Mouse (Mus musculus): ENCODE results near the gene Rtkn2.

The Rtkn2 gene

DNA sequence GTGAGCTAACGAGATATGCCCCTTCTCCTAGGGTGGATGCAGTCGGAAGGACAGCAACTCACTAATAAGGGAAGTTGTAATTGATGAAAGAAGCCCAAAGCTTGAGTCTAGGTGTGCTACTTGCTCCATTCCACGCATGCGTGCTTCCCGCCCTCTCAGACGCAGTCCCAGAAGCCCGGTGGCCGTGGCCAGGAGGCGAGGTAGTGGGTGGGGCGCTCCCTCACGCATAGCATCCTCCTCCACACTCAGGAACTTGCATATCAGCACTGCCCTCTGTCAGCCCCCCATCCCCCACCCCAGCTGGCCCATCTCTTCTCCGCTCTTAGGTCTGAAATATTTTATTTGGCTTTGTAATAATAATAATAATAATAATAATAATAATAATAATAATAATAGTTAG is 16.0 kb downstream of the Rtkn2 start:
- no peak for DNase-seq (ENCODE audit: low read depth, low spot score)

DNA sequence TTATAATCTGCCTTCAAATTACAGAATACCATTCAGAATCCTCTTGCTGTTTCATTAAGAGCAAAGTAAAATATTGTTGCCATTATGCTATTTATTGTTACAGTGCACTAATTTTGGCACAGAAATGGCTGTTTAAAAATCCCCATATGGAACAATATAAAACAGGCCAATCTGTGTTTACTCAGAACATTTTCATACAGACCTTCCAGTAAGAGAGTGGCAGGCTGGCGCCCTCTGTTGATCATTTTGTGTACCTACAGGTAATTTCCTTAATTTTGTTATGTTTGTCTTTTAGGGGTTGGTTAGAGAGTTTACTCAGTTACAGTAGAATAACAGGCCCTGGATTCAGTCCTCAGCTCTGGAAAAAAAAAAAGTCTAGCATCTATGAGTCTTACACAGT is 16.8 kb downstream of the Rtkn2 start:
- no peak for DNase-seq (ENCODE audit: low read depth, low spot score)

DNA sequence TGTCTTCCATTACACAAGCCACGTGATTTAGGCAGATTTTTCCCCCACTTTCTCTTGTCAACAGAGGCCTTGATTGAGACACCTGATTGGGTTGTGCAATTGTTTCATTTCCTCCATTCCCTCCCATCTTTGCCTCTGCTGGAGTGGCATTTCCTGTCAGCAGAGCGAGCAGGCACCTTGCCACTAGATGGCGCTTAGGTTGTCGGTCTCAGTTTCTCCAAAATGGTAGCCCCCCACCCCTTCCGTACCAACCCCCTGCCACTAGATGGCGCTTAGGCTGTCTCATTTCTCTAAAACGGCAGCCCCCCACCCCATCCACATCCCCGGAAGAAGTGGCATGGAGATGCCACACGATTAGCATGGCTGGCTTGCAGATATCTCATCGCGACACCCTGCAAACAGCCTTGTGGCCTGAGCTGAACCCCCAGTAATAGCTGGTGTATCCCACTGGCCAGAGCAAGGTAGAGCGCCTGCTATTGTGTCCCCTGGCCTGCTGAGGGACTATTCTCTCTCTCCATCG is 18.8 kb downstream of the Rtkn2 start:
- DNase-seq (ENCODE audit: low read depth, low spot score), result no peak

DNA sequence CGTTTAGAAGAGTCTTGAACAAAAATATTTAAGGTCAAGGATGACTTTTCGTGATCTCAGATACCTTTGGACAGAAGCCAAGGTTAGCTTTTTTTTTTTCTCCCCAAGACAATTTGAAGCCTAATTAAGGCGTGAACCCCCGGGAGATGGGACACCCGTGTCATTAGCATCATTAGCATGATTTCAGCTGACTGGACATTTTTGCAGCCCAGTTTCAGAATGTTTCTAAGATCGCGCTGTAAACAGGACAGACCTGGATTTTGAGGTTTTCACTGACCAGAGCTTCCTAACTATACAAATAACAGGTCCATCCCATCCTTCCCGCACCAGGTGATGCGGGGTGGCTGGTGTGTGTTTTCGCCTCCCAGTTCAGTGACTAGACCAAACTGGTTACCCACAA is 19.8 kb downstream of the Rtkn2 start:
- DNase-seq (ENCODE audit: low read depth, low spot score), result no peak

DNA sequence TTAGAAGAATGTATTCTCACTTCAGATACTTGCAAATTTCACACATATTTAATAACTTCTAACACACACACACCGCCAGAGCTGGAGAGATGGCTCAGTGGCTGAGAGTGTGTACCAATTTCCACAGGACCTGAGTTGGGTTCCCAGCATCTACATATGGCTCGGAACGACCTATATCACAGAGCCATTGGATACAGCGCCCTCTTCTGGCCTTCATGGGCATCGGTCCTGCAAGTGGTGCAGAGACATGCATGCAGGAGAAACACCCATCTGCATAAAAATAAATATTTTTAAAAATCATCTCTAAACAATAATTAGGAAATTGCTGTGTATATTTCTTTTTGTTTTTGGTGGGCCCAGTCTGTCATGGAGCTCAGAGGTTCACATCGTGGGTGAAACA is 22.1 kb downstream of the Rtkn2 start:
- DNase-seq (ENCODE audit: low read depth, low spot score), result no peak

DNA sequence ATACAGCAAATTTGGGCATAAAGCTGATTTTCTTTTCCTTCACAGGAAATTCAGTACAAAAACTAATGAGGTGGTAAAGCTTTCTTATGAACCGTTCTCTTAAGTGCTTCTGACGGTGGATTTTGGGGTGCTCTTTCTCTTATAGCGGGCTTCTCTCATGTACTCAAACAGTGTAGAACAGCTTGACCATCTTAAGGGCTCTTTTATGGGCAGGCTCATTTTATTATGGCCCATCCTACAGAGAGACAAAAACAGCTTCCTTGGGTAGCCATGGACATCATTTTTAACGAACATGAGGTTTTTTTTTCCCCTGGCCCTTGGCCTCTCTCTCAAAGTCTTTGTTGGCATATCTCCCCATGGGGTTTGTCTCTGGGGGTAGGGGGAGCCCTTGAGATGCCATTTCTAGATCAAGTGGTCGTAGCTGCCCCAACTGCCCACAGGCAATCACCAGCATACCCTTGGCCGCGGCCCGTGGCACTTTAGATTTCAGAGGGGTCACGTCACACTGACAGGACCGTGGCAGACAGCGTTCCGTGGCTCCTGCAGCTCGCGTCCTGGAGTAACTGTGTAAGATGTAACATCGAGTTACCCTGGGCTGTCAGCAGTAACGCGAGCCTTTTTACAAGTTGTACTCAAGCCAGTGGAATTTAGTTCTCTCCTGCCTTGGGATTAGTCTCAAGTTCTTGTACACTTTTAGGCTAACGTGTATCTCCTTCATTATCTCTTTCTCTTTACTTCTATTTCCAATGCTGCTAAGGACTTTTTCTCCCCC is 24.5 kb downstream of the Rtkn2 start:
- no peak for DNase-seq (ENCODE audit: low read depth, low spot score)

DNA sequence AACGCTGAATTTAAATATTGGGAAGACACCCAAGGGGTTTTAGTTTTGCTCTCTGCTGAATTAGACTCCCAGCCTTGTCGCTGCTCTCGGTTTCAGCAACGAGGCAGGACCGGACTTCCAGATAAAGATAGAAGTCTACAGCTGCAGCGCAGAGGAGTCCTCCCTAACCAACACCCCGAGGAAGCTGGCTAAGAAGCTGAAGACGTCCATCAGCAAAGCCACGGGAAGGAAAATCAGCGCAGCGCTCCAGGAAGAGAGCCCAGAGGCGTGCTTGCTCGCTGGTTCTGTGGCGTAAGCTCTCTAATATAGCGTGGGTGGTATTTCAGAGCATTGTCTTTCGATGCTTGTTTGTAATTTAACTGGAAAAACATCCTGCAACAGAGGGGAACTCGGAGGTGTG is 26.0 kb downstream of the Rtkn2 start:
- no peak for DNase-seq (ENCODE audit: low read depth, low spot score)

DNA sequence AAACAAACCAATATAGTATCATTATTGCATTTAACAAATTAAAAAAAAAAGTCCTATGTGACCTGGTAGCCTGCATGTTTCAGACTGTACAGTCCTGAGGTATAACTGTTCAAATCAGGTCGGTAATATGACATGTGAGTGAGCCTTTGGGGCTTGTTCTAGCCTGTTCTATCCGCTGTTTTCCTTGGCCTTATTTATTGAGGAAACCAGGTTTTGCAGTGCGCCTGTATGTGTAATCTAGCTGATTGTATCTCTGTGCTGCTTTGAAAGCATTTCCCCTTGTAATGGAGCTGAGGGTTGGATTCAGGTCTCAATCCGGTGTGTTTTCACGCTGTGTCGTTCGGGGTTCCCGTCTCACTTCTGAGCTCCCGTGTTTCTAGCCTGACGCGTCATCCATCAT is 27.1 kb downstream of the Rtkn2 start:
- no peak for DNase-seq (ENCODE audit: low read depth, low spot score)

DNA sequence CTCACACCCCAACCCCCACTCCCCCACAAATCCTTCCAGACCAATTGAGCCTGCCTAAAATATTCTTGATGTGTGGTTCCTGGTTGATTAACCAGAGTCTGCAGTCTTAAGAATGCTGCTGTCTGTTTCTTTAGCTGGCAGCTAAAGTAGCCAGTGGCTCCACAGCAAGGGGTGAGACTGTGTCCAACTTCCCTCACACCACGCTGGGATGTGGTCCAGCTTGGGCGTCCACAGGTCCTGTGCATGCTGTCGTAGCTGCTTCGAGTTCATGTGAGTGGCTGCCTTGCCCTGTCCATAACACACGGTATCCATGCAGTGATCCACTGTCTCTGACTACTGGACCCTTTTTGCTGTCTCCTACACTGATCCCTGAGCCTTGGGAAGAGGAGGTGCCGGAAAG is 27.7 kb downstream of the Rtkn2 start:
- no peak for DNase-seq (ENCODE audit: low read depth, low spot score)

DNA sequence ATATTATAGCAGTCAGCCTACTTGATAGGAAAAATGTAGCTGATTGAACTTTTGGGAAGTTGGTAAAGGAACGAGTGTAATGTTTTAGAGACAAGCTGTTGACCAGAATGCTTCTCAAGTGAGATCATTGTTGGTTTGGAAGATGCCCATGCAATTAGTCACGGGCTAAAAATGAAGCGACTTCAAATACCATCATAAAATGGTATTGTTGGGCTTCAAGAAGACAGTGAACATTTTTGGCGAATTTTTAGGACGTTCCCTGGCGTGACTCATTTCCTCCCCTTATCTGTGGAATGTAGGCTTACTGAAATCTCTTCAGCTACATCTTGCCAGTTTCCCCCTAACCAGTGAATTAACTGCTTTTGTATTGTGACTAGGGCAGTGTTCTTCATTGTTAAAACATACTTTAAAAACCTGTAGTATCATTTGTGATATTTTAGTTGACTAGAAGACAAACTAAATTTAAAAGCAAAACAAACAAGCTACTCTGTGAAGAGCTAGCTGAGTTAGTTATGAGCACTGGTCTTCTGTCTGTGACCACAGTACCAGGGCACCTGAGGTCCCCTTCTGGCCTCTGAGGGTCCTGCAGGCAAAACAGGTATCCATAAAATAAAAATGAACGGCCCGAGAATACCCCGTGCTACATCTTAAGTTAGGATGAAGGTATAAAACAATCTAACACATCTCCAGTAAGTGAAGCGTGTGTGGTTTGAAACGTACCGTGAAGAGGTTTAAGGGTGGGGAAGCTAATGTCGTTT is 29.0 kb downstream of the Rtkn2 start:
- no peak for DNase-seq (ENCODE audit: low read depth, low spot score)

DNA sequence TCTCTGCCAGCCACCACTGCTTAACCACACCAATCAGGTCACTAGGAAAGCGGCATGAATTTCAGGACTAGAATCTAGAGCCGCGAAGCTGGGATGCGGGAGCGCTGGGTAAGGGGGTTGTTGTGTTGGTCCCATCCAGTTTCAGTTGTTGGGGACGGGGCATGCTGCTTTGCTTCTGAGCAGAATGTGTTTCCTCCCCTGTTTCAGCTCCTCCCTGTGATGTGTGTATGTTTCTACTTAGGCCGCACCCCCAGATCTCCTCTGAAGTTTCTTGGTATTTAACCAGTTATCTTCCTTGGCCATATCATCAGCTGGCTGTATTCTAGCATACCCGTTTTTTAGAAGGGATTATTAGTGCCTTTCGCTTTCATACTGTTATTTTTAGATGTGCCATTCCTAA is 29.9 kb downstream of the Rtkn2 start:
- no peak for DNase-seq (ENCODE audit: low read depth, low spot score)

DNA sequence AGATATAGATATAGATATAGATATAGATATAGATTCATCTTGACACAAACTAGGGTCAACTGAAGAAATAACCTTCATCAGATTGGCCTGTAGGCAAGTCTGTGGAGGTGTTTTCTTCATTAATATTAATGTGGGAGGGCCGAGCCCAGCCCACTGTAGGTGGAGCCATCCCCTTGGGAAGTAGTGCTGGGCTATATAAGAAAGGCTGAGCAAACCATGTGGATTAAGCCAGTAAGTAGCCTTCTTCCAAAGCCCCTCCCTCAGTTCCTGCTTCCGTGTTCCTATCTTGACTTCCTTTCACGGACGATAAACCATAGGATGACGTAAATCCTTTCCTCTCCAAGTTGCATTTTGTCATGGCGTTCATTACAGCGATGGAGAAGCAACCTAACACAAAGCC is 30.5 kb downstream of the Rtkn2 start:
- no peak for DNase-seq (ENCODE audit: low read depth, low spot score)

DNA sequence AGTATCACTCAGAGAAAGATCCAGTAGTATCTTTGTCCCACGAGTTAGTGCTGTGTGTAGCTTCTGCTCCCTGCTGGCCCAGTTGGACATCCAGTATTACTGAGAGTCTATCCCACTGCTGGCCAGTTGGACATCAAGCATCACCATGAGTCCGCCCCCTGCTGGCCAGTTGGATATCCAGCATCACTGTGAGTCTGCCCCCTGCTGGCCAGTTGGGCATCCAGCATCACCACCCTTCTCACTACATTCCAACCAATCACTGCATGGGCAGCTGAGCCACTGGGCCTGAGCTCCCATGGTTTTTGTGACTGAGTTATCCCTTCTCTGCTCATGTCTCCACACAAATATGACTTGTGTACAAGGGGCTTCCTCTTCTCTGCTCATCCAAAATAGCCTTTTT is 33.8 kb downstream of the Rtkn2 start:
- peak; percentile 17 for DNase-seq (ENCODE audit: low read depth, low spot score)

DNA sequence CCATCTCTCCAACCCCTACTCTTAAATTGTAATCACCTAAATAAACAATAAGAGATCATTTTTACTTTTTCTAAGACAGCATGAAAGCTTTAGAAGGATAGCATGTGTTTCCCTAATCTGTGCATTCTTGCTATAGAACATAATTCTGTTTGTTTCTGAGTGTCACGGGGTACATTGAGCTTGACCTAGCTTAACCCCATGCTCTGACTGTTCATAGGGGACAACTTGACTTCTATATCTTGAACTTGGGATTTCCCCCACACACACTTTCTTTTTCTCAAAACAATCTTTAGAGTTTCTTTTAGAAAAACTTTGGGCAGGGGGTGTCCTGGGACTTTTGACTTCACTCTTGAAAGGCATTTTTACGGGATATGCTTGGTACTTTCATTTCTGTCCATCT is 41.4 kb downstream of the Rtkn2 start:
- no peak for DNase-seq (ENCODE audit: low read depth, low spot score)

DNA sequence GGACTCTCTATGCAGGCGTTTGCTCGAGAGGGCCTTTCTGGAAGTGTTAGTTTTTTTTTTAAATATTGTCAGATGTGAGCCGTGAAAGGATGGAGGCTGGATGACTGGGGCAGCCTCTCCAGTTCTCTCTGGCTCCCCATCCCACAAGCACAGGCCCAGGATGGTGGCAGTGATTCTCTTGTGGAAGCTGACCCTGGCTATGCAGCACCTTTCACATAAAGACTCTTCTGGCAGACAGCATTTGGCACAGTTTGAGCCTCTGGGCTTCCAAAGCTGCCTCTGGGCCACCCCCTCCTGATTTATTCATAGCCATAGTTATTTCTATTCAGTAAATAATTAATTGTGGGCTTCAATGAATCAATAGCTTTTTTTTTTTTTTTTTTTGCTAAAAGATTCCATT is 46.3 kb downstream of the Rtkn2 start:
- DNase-seq (ENCODE audit: low read depth, low spot score), result no peak

DNA sequence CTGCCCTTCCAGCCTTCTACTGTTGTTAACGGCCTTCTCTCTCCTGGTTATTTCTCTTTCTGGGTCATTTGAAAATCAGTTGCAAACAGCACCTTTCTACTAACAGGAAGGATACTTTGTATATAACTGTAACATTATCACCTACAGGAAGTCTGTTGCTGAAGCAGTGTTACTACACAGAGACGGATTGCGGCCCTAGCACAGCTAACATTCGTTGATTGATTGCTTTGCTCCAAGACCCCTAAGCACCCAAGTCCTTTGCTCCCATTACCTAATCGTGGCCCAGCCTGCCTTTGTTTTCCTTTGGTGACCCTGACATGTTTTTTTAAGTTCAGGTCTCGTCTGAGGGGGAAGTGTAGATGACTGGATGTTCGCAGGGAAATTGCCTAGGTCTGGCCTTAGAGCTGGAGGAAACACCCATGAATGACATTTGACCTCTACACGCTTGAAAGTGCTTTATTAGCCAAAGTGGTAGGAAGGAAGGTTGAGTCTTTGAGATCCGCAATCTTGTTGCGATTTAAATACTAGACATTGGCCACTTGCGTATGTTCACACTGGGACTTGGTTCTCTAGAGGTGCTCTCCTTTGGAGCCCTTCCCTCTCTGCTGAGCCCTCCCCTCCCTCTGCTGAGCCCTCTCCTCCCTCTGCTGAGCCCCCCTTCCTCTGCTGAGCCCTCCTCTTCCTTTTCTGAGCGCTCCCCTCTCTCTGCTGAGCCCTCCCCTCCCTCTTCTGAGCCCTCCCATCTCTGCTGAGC is 49.1 kb downstream of the Rtkn2 start:
- no peak for DNase-seq (ENCODE audit: low read depth, low spot score)

DNA sequence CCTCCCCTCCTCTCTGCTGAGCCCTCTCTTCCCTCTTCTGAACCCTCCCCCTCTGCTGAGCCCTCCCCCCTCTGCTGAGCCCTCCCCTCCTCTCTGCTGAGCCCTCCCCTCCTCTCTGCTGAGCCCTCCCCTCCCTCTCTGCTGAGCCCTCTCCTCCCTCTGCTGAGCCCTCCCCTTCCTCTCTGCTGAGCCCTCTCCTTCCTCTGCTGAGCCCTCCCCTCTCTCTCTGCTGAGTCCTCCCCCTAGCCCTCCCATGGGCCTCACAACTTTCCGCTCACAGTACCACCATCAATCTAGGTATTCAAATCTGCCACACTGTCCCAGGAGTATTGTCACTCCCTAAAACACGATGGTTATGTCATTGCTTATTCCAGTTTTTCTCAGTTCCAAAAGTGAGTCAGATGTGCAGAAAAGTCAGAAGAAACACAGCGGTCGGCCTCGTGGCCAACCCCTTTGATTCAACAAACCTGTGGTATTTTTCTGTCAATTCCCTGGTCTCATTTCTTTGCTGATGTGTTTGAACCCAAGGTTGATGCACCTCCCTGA is 49.8 kb downstream of the Rtkn2 start:
- no peak for DNase-seq (ENCODE audit: low read depth, low spot score)

DNA sequence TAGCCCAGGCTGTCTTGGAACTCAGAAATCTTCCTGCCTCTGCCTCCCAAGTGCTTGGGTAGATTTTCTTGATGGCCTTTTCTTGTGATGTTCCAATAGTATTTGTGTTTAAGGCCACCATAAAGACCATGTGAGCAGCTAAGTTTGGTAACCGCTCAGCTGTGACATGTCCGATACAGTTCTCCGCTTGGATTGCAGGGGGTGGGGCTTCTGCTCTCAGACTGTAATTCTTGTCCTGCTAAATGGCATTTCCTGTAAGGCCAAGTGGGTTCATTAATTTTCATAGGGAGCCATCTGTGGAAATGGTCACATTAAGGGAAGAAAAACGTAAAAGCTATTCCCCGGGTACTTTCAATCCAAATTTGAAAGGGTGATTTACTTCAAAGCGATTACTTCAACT is 50.7 kb downstream of the Rtkn2 start:
- DNase-seq (ENCODE audit: low read depth, low spot score), result no peak

DNA sequence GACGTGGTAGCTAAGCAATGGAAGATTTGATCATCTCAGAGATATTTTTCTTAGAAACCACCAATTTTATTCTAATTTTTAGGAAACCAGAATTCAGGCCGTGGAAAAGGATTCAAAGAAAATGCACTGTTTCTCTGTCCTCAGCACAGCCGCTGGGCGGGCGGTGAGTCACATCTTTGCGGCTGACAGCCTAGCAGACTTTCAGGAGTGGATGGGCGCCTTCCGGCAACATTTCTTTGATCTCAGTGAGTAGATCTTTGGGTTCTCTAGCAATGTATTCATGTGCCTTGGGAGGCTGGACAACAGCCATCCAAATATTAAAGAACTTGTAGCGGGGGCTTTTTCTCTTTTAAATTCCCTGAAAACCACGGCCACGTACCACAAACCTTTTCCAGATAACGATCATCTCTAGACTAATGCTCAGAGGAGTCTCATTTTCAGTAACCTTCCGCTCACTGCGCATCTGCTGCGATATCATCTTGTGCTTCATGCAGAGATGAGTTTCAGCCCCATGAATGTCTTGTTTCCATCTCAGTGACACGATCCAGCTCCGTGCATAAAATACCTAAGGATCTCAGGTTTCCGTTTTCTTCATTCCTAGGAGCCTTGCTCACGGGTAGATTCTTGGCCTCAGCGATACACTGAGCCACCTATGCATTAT is 56.5 kb downstream of the Rtkn2 start:
- no peak for DNase-seq (ENCODE audit: low read depth, low spot score)

DNA sequence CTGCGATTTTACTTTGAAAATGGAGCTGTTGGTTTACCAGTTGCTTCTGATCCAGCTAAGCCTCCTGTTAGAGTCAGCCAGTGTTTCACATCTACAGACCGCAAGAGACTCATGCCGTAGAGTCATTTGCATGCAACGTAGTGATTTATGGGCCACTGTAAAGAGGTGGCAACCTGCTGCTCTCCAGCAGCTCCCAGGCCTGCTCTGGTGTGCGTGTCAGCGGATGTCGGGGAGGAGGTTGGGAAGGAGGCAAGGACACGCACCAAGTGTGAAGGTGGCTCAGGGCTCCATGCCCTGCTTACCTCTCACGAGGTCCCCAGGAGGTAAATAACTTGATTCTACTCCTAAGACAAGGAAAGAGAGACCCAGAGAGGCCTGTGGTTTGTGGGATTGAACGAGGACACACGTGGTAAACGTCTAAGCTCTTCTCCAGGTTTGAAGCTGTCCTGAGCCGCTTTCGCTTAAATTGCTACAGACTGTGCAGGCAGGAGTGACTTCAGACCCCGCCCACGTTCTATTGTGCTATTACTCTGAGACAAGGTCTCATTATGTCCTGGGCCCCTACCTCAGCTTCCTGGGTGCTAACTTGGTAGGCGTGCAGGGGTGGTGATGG is 57.1 kb downstream of the Rtkn2 start:
- no peak for DNase-seq (ENCODE audit: low read depth, low spot score)

DNA sequence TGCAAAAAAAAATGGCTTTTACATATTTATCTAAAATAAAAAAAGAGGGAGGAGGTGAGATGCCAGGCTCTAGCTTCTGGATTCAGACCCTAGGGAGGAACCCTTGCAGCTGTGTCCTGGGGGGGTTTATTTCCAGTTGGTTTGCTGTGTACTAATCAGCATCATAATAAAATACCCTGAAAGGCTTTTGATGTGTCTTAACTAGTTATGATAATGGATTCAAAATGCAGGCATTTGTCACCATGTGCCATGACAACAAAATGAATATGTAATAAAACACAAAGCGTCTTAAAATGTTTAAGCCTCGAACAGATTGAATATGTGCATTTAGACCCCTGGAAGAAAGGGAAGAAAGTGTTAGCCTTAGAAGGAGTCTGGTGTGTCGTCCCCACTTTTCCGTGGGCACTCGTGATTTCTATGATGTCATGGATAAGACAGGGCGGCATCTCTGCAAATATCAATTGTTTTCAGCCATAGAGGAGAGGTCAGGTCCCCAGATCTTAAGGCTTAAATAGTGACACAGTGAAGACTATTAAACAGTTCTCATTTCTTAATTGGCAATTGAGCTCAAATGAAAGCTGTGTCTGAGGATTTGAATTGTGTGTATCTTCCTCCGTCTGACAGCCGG is 59.7 kb downstream of the Rtkn2 start:
- no peak for DNase-seq (ENCODE audit: low read depth, low spot score)

Data from c-Kit-negative CD71-positive TER-119-positive erythroid progenitor cells, embryonic 14.5 days (primary cell).